Mouse (Mus musculus): ENCODE data around the gene Ipmk.

Ipmk gene

DNA sequence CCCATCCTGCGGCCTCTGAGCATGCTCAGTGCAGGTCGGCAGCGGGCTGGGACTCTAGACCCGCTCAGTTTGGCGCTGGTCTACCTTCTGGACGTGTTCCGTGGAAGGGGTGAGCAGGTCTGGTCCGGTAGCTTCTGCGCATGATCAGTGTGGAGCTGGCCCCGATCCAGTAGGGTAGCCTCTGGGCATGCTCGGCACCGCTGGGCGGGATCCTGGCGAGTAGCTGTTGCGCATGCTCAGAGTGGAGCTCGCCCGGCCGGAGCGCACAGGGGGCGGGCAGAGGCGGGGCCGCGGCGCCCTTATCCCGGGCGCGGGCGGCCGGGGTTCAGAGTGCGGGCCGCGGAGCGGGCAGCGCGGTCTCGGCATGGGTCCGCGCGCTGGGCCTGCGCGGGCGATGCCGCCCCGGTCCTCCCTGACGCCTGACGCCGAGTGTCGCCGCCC lies at the start of gene Ipmk:
TSS of gene Ipmk (plus strand) at position 255 of the 441 bp plus-strand sequence.
- in situ Hi-C loops (cut with MboI, MseI), result loop anchor here in 1 of 2 experiments (10.0 to 25.0 kb wide), 2 partner anchors 113 to 1315 kb away; partner anchors contain the start of genes Tfam and Zwint

DNA sequence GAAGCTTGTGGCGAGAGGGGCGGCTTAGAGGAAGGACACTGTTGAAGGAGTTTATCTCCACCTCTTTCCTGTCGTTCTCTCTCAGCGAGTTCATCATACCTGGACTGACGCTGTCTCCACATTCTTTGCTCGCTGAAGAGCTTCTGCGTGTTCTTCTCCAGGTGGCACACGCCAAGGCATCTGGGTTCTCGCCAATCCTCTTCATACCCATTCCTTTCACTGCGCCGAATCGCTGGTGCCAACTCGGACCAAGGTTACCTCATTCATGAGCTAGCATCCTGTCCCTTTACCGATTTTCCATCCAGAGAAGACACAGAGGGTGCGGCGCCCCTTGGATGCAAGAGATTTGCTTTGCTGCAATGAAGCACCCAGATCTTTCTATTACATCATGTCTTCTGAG lies 47.4 kb upstream of the Ipmk start:
- in situ Hi-C loops (cut with MboI, MseI), result no loop called here

DNA sequence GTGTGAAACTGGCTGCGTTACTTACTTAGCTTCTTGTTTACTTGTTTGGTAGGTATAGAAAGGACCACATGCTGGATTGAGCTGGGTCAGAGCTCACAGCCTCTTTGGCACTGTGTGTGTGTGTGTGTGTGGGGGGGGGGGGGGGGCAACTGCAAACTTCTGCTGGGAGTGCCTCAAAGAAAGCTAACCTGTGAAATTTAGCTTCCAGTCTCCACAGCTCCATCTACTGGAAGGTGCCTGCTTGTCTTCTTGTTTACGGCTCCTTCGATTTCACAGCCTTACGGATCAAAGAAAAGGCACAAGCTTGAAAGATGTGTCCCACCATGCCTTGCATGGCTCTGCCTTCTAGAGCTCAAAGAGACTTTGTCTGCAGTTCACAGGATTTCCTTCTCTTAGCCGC lies 45.1 kb upstream of the Ipmk start:
- in situ Hi-C loops (cut with MboI, MseI), result no loop called here

DNA sequence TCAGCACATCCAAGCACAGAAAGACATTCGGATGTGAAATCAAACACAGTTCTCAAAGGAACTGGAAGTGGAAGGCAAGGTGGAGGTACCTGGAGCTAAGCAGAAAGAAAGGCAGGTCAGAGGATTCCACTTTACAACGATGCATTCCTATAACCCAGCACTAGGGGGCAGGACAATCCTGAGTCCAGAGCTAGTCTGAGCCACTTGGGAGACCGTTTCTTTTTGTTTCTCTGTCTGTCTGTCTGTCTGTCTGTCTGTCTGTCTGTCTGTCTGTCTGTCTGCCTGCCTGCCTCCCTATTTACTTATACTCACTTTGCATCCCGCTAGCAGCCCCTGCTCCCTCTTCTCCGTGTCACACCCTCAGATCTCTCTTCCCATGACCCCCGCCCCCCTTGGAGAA lies 41.4 kb upstream of the Ipmk start:
- in situ Hi-C loops (cut with MboI, MseI), result no loop called here

DNA sequence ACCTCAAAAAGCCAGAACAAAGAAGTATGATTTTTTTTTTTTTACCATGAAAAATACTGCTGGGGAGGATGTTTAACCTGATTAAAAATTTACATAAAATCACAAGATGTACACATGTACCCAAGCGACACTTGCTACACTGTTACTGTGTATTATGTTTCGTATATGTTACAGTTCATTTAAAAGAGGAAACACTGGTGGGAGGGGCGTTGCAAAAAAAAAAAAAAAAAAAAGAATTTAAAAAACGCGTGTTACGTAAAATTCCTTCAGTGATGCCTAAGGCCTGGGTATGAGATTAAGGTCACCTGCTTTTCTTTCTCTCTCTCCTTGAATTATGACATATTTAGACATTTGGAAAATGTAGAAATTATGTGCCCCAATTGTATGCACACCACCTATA lies 40.8 kb upstream of the Ipmk start:
- in situ Hi-C loops (cut with MboI, MseI), result no loop called here

DNA sequence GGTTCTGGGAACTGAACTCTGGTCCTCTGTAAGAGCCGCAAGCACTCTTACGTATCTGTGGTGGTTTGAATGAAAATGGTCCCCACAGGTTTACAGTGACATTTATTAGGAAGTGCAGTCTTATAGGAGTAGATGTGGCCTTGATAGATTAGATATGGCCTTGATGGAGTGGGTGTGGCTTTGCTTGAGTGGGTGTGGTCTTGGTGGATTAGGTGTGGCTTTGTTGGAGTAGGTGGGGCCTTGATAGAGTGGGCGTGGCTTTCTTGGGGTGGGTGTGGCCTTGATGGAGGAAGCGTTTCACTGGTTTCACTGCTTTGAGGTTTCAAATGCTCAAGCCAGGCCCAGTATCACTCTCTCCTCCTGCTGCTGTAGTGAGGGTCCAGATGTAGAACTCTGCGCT lies 39.4 kb upstream of the Ipmk start:
- in situ Hi-C loops (cut with MboI, MseI), result no loop called here

DNA sequence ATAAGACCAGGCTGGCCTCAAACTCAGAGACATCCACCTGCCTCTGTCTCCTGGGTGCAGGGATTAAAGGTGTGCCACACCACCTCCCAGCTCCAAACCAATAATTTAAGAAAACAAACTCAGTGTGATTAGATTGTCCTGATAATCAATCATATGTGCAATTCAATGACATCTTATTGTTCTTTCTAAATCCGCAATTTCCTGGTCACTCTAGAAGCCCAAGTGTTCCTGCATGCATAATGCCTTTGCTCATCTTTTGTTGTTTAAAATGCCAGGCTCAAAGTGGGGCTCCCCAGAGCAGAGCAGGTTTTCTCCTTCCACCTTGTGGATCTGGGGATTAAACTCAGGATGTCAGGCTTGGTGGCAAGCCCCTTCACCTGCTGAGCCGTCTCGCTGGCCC lies 37.3 kb upstream of the Ipmk start:
- in situ Hi-C loops (cut with MboI, MseI), result no loop called here

DNA sequence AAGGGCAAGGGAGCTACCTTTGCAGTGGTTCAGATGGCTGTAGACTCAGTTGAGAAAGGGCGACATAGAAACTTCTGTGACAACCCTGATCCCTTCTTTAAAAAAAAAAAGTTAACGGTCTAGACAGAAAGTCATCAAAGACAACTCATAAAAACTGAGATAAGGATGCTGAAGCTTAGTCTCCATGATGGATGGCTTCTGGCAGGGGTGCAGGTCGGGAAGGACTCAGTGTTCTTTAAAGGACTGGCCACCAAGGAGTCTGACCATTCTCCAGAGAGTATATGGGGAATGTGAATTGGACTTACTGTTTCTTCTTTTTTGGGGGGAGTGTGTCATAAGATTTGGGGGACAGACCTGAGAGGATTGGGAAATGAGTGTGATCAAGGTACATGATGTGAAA lies 33.0 kb upstream of the Ipmk start:
- in situ Hi-C loops (cut with MboI, MseI), result no loop called here

DNA sequence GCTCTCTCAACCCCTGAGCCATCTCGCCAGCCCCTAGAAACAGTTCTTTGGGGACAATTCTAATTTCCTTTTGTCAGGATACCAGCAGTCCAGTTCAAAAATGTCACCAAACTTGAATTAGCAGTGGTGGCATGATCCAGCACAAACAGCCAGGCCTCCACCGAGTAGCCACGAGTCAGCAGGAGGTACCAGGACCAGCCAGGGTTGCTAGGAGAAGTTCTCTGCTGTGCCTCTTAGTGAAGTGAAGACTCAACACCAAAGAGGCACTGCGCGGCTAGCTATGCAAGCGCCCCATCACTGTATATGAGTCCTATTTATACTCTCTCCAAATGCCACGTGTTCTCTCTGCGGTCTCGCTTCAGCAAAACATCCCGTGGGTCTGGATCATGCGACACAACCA lies 31.5 kb upstream of the Ipmk start:
- in situ Hi-C loops (cut with MboI, MseI), result no loop called here

DNA sequence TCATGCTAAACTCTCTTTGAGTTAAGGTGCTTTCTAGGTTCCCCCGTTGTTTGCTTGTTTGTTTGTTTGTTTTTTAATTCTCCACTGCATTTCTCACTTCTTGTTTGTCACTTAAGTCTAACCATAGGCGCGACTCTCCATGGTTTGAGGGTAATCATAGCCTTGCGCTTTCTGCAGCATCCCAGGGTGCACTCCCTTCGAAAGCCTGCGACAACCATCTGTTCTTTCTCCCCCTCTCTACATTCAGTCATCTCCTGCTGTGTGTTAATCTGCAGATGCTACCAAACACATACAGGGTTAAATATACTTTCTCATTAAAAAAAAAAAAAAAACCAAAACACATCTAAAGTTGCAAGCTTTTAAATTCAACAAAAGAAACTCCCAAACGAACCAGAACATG lies 31.1 kb upstream of the Ipmk start:
- in situ Hi-C loops (cut with MboI, MseI), result no loop called here

DNA sequence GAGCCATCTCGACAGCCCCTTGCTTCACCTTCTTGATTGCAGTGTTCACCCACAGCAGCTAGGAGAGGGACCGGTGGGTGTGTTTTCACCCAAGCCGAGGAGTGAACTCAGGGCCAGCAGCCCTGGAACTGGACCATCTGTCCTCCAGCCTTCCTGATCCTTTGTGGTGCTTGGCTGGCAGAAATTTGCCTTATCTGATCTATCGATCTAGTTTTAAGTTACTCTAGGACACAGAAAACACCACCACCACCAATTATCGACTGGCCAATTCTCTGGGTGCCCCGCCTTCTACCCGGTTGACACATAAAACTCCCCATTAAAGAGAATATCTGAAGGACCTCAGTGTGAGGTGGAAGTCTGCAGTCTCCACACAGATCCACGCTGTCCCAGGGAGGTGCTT lies 23.9 kb upstream of the Ipmk start:
- in situ Hi-C loops (cut with MboI, MseI), result loop anchor here in 1 of 2 experiments (5.0 kb wide), 1 partner anchor 84 kb away; no protein-coding TSS in a partner anchor

DNA sequence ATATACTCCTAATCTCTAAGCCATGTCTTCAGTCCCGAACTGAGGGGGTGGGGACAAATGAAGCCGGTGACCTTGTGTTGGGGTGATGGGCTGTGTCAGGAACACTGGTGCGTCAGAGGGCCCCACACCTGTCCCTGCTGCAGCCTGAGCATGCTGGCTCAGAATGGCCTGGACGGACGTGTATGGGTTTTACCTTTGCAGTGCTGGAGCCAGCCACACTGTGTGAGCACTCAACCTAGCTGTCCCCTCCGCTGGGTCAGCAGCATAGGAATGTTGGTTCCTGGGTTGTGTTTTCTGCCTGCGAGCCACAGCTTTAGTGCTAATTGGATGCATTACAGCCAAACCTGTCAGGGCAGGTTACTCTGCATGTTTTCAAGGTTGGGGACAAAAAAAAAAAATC lies 21.4 kb upstream of the Ipmk start:
- in situ Hi-C loops (cut with MboI, MseI), result loop anchor here (5.0 to 25.0 kb wide), 2 partner anchors 76 to 1336 kb away; partner anchors contain the start of gene Zwint (in 1 of the 2)

DNA sequence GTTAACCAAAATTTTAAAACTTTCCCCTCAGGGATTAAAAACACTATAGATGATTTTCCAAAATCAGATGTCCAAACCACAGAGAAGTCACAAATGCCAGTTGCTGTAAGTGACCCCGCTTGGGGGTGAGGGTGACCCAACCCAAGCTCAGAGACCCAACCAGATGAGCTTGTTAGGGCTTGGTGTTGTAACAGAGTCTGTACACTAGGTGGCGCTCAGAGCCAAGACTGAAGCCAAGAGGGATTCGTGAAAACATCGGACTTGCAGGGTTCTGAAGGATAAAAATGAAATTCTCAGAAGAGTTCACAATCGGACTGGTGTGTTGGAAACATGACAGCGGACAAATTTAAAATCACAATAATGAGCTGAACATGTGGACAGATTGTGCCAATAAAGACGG lies 20.8 kb upstream of the Ipmk start:
- in situ Hi-C loops (cut with MboI, MseI), result loop anchor here (5.0 to 25.0 kb wide), 2 partner anchors 76 to 1336 kb away; partner anchors contain the start of gene Zwint (in 1 of the 2)

DNA sequence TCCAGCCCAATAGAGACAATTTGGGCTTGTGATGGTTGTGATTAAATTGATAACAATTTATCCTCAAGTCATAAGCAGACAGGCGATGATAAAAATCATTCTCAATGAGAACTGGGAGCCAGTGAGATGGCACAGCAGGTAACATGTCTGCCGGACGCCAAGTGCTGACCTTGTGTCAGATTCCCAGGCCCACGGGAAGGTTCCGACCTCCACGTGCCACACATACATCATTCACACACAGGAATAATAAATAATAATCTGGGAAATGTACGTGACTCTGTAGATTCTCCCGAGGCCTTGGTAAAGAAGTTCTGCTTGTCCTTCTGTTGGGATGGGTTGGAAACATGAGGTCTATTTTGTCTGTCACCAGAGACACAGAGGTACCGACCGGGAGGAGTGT lies 20.2 kb upstream of the Ipmk start:
- in situ Hi-C loops (cut with MboI, MseI), result loop anchor here (5.0 to 25.0 kb wide), 2 partner anchors 75 to 1335 kb away; partner anchors contain the start of gene Zwint (in 1 of the 2)

DNA sequence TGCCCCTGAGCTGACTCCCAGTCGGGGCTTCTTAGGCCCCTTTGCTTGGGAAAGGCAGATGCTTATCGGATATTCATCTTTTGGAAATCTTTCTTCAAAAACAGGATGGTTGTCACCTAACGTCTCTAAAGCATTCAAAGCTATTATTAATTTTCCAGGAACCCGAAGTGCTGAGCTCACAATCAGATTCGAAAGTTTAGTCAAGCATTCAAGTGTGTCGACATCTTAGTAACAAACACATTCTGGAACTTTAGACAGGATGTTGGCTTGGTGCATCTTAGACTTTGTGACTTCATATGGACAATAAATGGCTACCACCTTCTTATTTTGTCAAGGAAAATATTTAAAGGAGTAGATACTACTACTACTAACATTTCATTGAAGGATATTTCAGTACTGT lies 19.2 kb upstream of the Ipmk start:
- in situ Hi-C loops (cut with MboI, MseI), result loop anchor here (5.0 to 25.0 kb wide), 2 partner anchors 74 to 1334 kb away; partner anchors contain the start of gene Zwint (in 1 of the 2)

DNA sequence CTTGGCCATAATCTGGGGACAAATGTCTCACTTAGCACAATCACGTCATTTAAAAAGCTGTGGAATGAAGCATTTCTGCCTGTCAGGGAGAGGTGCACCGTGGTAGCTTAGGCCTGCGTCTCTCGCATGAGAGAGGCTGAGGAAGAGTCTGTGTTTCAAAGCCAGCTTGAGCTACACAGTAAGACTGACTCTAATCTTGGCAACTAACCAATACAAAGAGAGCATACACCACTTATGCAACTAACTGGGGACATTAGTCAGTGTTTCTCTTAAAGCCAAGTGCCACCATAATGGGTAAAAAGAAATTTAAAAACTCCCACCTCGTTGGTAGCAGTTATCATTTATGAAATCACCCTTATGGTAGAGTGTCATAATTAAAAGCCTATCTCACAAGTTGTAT lies 18.7 kb upstream of the Ipmk start:
- in situ Hi-C loops (cut with MboI, MseI), result loop anchor here (5.0 to 25.0 kb wide), 2 partner anchors 73 to 1333 kb away; partner anchors contain the start of gene Zwint (in 1 of the 2)

DNA sequence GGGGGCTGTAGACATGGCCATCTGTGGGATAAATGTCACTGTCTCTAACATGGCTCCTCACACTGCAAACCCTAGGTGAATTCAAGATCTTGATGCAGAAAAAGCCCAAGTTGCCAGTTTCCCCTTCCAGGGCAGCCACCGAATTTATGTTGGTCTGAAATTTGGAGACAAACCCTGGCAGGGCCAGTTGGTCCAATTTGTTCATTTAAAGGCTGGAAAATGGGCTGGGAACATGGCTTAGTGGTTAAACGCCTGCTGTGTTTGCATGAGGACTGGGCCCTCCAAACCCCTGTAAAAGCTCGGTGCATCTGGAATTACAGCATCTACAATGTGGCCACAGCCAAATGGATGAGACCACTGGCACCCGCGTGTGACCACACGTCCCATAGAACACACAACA lies 18.3 kb upstream of the Ipmk start:
- in situ Hi-C loops (cut with MboI, MseI), result loop anchor here (5.0 to 25.0 kb wide), 2 partner anchors 73 to 1333 kb away; partner anchors contain the start of gene Zwint (in 1 of the 2)

DNA sequence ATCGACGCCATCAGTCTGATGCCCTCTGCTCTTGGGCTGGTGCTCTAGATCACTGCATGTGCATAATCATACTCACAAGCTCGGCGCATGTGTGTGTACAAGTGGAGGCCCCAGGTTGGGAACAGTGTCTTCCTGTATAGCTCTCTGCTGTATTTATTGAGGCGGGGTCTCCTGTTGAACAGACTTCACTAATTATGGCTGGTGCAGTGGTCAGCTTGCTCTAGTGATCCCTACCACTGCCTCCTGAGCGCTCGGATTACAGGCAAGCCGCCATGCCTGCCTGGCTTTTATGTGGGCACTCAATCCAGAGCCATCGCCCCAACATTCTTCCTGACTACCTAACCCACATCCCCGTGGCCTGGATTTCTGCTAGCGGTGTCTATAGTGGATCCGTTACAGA lies 17.5 kb upstream of the Ipmk start:
- in situ Hi-C loops (cut with MboI, MseI), result loop anchor here in 1 of 2 experiments (25.0 kb wide), 1 partner anchor 1332 kb away; the partner anchor contains the start of gene Zwint

DNA sequence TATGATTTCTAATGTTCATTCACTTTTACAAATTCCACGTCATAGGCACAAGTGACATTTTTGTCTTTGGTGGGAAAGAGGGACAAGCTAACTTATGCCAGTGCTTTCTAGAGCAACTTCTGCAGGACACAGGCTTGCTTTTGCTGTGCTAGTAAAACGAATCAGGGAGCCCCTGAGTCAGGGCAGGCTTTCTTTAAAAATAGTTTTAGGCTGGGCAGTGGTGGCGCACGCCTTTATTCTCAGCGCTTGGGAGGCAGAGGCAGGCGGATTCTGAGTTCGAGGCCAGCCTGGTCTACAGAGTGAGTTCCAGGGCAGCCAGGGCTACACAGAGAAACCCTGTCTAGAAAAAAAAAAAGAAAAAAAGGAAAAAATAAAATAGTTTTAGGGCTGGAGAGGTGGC lies 15.7 kb upstream of the Ipmk start:
- in situ Hi-C loops (cut with MboI, MseI), result loop anchor here in 1 of 2 experiments (25.0 kb wide), 1 partner anchor 1330 kb away; the partner anchor contains the start of gene Zwint

DNA sequence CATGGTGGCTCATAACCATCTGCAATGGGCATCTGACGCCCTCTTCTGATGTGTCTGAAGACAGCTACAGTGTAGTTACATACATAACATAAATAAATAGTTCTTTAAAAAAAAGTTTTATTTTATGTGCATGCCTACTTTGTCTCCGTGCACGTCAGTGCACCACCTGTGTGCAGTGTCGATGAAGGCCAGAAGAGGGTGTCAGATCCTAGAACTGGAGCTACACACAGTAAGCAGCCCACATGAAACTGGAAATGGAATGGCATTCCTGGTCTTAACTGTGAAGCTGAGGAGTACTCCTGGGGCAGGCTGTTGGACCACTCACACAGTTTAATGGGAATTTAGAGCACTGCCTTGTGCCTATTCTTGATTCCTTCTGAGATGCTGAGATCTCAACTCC lies 15.2 kb upstream of the Ipmk start:
- in situ Hi-C loops (cut with MboI, MseI), result loop anchor here in 1 of 2 experiments (25.0 kb wide), 1 partner anchor 1330 kb away; the partner anchor contains the start of gene Zwint

DNA sequence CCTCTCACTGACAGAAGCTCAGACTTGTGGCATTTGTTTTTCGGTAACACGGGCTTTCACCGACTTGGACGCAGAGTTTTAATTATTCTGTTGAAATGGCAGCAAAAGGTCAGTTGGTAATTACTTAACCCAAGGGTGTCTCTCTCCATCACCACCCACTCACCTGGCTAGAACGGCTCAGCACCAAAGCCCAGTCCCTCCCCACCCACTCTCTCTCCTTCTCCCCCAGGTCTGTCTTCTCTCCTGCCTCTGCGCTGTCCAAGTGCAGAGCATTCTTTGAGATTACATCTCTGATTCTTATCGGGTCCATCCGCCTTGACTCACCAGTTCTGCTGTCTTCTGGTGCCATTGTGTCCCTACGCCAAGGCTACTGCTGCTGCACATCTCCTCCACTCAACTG lies 14.7 kb upstream of the Ipmk start:
- in situ Hi-C loops (cut with MboI, MseI), result loop anchor here in 1 of 2 experiments (25.0 kb wide), 1 partner anchor 1329 kb away; the partner anchor contains the start of gene Zwint

DNA sequence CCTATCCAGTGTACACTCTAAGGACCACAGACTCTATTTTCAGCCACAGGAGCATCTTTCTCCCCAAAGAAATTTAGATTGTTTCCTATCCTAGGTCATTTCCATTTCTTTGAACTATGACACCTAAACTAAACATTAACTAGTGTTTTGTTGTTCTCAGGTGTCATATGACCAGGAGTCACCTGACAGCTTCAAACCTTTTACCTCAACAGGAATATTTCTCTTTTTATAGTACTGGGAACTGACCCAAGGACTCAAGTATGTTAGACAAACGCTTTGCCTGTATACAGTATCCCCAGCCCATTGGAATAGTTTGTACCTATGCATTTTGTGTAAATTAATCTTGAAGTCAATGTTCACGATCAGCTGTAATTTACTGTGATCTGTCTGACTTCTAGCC lies 9.8 kb upstream of the Ipmk start:
- in situ Hi-C loops (cut with MboI, MseI), result loop anchor here in 1 of 2 experiments (25.0 kb wide), 1 partner anchor 1325 kb away; the partner anchor contains the start of gene Zwint
